Mouse (Mus musculus) E14TG2a.4 (cell line): ENCODE data around the gene Zfp692.

Experiments
- CTCF ChIP-seq: conservative IDR thresholded peaks from 2 replicates; pipeline ENCODE4 v1.5.1; 2014; ENCODE audit warnings: low read length
- NANOG ChIP-seq: IDR thresholded peaks from 2 replicates; pipeline ENCODE4 v1.6.1; 2014; ENCODE audit warnings: borderline replicate concordance, low read length, mixed read lengths
- POU5F1 ChIP-seq: IDR thresholded peaks from 2 replicates; pipeline ENCODE4 v1.6.1; 2014; ENCODE audit warnings: low read length, borderline replicate concordance

DNA sequence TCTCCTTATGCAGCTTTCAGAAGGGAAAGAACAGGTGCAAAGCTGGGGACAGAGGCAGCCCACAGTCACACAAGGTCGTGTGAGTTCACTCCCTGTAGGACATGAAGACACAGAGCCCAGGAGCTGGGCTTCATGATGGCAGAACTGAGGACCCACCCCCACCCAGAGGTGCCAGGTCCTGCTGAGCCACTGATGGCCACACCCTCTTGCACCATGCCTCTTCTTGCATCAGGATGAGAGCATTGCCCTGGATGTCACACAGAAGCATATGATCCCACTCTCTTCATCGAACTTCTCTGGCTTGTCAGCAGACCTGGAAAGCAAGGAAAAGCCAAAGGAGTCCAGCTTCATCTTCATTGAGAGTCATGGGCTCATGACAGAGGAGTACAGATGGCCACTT is 32.3 kb upstream of the Zfp692 start, which contains the start of gene 4930438A08Rik:
- TF ChIP-seq NANOG (no peak), CTCF (no peak), POU5F1 (no peak)
